Mouse (Mus musculus) brown adipose tissue, adult 24 weeks (tissue): ENCODE measurements around the gene Arhgdib. TPM values are rescaled to one million over a fixed set of nuclear protein-coding genes. Genes with fewer than 3 reads are reported as not detected.

ENCODE experiments used
- H3K27ac ChIP-seq: fragments of 200-500 bp; replicated peaks from 2 replicates; pipeline ENCODE4 v1.5.1; 2012; ENCODE audit warnings: low read depth, mild to moderate bottlenecking, low read length
- H3K4me1 ChIP-seq: fragments of 200-500 bp; 2 replicates; pipeline ENCODE4 v1.6.1; 2012; ENCODE audit warnings: low read length, mixed read lengths; ENCODE audit not compliant: control insufficient read depth, insufficient read depth, insufficient read length
- H3K4me3 ChIP-seq: fragments of 200-500 bp; 2 replicates; pipeline ENCODE4 v1.5.1; 2012; ENCODE audit warnings: low read depth, mild to moderate bottlenecking, low read length, moderate library complexity; ENCODE audit not compliant: insufficient read depth
- polyA plus RNA-seq: library from polyadenylated mRNA; stranded (reverse); fragments of >200 nt; gene quantifications from 2 replicates; pipeline ENCODE4 v1.2.4, GENCODE M21; 2012; ENCODE audit not compliant: missing spikeins, insufficient read depth, insufficient read length

The Arhgdib gene
- polyA plus RNA-seq, 1 experiment: 26.5 TPM

GRCm38 (mm10) chr6:136962957-136963356, 21.3 kb upstream of the Arhgdib start:
- H3K4me3 ChIP-seq: no peak overlapping the region
- no peaks in the 10 kb centered on the region for H3K4me1 ChIP-seq

GRCm38 (mm10) chr6:136959131-136959530, 17.4 kb upstream of the Arhgdib start:
- Histone ChIP-seq H3K27ac (no peak overlapping the region), H3K4me3 (no peak overlapping the region), H3K4me1 (no peaks in the 10 kb centered on the region)

More at GRCm38 (mm10) chr6:136962957-136963356, 21.3 kb upstream of the Arhgdib start:
- no peak overlapping the region for H3K27ac ChIP-seq

- H3K4me1 ChIP-seq: no peaks in the 10 kb centered on the region
- H3K4me3 ChIP-seq: no peak overlapping the region
- no peak overlapping the region for H3K27ac ChIP-seq
Measured at GRCm38 (mm10) chr6:136957062-136957461, 15.4 kb upstream of the Arhgdib start.

GRCm38 (mm10) chr6:136955240-136955639, 13.5 kb upstream of the Arhgdib start:
- no peak overlapping the region for H3K4me3 ChIP-seq
- no peaks in the 10 kb centered on the region for H3K4me1 ChIP-seq
- no peak overlapping the region for H3K27ac ChIP-seq

- H3K27ac ChIP-seq: no peak overlapping the region
Measured at GRCm38 (mm10) chr6:136954715-136955114, 13.0 kb upstream of the Arhgdib start.

GRCm38 (mm10) chr6:136954192-136954591, 12.5 kb upstream of the Arhgdib start:
- no peak overlapping the region for H3K27ac ChIP-seq
- H3K4me1 ChIP-seq: no peaks in the 10 kb centered on the region
- no peak overlapping the region for H3K4me3 ChIP-seq

More at GRCm38 (mm10) chr6:136954715-136955114, 13.0 kb upstream of the Arhgdib start:
- H3K4me1 ChIP-seq: no peaks in the 10 kb centered on the region
- H3K4me3 ChIP-seq: no peak overlapping the region

DNA sequence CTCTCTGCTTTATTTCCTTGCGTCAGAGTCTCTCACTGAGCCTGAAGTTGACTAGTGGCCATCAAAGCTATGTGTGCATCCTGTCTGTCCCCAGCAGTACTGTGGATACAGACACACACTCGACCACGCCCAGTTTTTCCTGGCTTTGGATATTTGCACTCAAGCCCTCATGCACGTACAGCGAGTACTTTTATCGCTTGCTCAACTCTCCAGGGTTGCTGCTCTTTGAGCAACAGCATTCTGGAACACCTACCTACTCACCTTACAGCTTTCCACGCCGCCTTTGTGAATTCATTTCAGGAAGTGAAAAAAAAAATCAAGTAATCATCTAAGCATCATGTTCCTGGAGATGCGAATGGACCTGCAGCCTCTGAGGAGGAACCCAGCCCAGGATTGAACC, 11.2 kb upstream of the Arhgdib start:
- Histone ChIP-seq H3K4me1 (no peaks in the 10 kb centered on the region), H3K4me3 (no peak overlapping the region), H3K27ac (no peak overlapping the region)

- no peaks in the 10 kb centered on the region for H3K4me1 ChIP-seq
- no peak overlapping the region for H3K4me3 ChIP-seq
- H3K27ac ChIP-seq: no peak overlapping the region
Measured at GRCm38 (mm10) chr6:136950171-136950570, 8.5 kb upstream of the Arhgdib start.

- Histone ChIP-seq H3K4me3 (no peak overlapping the region), H3K27ac (no peak overlapping the region), H3K4me1 (no peaks in the 10 kb centered on the region)
Measured at GRCm38 (mm10) chr6:136947716-136948115, 6.0 kb upstream of the Arhgdib start.

GRCm38 (mm10) chr6:136946943-136947342, 5.2 kb upstream of the Arhgdib start:
- Histone ChIP-seq H3K4me3 (no peak overlapping the region), H3K27ac (no peak overlapping the region), H3K4me1 (no peaks in the 10 kb centered on the region)

DNA sequence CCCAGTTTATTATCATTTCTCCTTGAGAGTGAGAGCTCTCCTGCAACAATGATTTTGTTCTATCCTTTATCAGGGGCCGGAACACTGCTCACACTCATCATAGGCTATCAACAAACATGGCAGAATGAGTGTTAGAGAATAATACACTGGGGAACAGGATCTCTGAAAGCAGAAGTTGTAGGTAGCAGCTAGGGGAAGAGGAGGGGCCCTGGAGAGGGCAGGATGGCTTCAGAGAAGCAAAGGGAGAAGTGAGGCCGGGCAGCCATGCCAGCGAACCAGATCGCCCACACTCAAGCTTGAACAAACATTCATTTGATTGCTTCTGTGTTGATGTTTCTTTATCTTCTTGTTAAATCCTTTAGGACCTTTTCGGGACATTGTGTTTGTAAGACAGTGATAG, 4.5 kb upstream of the Arhgdib start:
- no peak overlapping the region for H3K4me3 ChIP-seq
- peaks cover 2% of the 10 kb centered on the region; the same call in 1 of the 2 replicates for H3K4me1 ChIP-seq
- H3K27ac ChIP-seq: no peak overlapping the region

GRCm38 (mm10) chr6:136944511-136944910, 2.8 kb upstream of the Arhgdib start:
- H3K4me3 ChIP-seq: no peak overlapping the region
- peaks cover 2% of the 10 kb centered on the region; the same call in 1 of the 2 replicates for H3K4me1 ChIP-seq
- no peak overlapping the region for H3K27ac ChIP-seq

DNA sequence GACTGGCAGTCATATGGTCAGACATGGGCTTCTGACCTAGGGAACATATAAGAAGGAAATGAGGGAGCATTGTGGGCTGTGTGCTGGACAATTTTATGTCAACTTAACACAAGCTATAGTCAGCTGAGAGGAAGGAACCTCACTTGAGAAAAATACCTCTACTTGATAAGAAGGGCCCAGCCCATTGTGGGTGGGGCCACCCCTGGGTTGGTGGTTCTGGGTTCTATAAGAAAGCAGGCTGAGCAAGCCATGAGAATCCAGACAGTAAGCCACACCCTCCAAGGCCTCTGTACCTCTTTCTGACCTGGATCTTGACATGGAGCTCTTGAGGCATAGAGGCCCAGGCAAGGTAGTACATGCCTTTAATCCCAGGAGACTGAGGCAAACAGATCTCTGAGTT, 1.7 kb upstream of the Arhgdib start:
- H3K27ac ChIP-seq: no peak overlapping the region
- peaks cover 2% of the 10 kb centered on the region; the same call in 1 of the 2 replicates for H3K4me1 ChIP-seq
- H3K4me3 ChIP-seq: no peak overlapping the region

DNA sequence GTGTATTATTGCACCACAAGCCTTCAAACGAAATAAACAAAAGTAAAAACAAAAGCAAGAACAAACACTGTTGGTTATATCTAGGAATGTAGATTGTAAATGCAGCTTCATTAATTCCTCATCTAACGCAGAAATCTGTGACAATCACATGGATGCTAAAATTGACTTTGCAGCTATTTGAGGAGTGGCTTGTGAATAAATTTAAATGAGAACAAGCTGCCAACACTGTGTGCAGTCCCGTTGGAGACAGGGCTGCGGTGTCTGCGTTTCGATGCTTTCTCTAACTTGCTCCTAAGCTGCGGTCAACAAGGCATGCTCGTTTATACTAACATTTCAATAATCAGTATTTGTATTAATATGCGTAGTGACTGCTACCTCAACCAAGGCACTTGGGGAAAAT, 581 bp upstream of the Arhgdib start:
- Histone ChIP-seq H3K4me1 (peaks cover 2% of the 10 kb centered on the region; the same call in 1 of the 2 replicates), H3K4me3 (no peak overlapping the region), H3K27ac (no peak overlapping the region)

- H3K4me3 ChIP-seq: peak overlapping the region; percentile 54
- H3K27ac ChIP-seq: peak overlapping the region; percentile 93
- peaks cover 2% of the 10 kb centered on the region; the same call in 1 of the 2 replicates for H3K4me1 ChIP-seq
Measured at GRCm38 (mm10) chr6:136940188-136940960, 1.3 kb downstream of the Arhgdib start.
